Mouse (Mus musculus) liver, postnatal 0 days (tissue): ENCODE measurements around the gene Higd1a. TPM values are rescaled to one million over a fixed set of nuclear protein-coding genes. Genes with fewer than 3 reads are reported as not detected.

Experiments used
- ATAC-seq: fragments of 200-750 bp; cut with Nextera tagmentation; 2 replicates; pipeline ENCODE4 v1.8.0; 2017; ENCODE audit warnings: mild to moderate bottlenecking, moderate library complexity
- DNase-seq: peaks from one replicate; pipeline ENCODE4 v3.0.0-alpha.2; 2016
- H3K27ac ChIP-seq: fragments of 300-500 bp; sonication (generic); 2 replicates; pipeline ENCODE4 v1.5.1; 2014; ENCODE audit warnings: antibody characterized with exemption, moderate library complexity, mild to moderate bottlenecking, low read depth
- H3K27me3 ChIP-seq: fragments of 300-500 bp; sonication (generic); 2 replicates; pipeline ENCODE4 v1.6.1; 2014; ENCODE audit warnings: low read length, control low read depth, mixed read lengths; ENCODE audit not compliant: insufficient read depth
- H3K36me3 ChIP-seq: fragments of 300-500 bp; sonication (generic); replicated peaks from 2 replicates; pipeline ENCODE4 v1.6.1; 2014; ENCODE audit warnings: mild to moderate bottlenecking, control low read depth, low read length, moderate library complexity, mixed read lengths; ENCODE audit not compliant: insufficient read depth
- H3K4me1 ChIP-seq: fragments of 300-500 bp; sonication (generic); 2 replicates; pipeline ENCODE4 v1.6.1; 2014; ENCODE audit warnings: antibody characterized with exemption, mild to moderate bottlenecking, control low read depth; ENCODE audit not compliant: insufficient read depth
- H3K4me2 ChIP-seq: fragments of 300-500 bp; sonication (generic); 2 replicates; pipeline ENCODE4 v1.6.1; 2014; ENCODE audit warnings: low read depth, mild to moderate bottlenecking, low read length, moderate library complexity, mixed read lengths
- H3K4me3 ChIP-seq: fragments of 300-500 bp; sonication (generic); 2 replicates; pipeline ENCODE4 v1.5.1; 2014; ENCODE audit warnings: low read depth, low read length
- H3K9ac ChIP-seq: fragments of 300-500 bp; sonication (generic); replicated peaks from 2 replicates; pipeline ENCODE4 v1.6.1; 2014; ENCODE audit warnings: mild to moderate bottlenecking, moderate library complexity
- H3K9me3 ChIP-seq: fragments of 300-500 bp; sonication (generic); 2 replicates; pipeline ENCODE4 v1.6.1; 2016; ENCODE audit warnings: mild to moderate bottlenecking, control low read depth, low read length, mixed read lengths
- CTCF ChIP-seq: sonication (generic); IDR thresholded peaks from 2 replicates; pipeline ENCODE4 v1.5.1; 2016; ENCODE audit warnings: antibody characterized with exemption, low read depth
- EP300 ChIP-seq: IDR thresholded peaks from 2 replicates; pipeline ENCODE4 v1.6.1; 2016; ENCODE audit warnings: antibody characterized with exemption, low read depth, mild to moderate bottlenecking
- WGBS: fragments of 180-500 bp; shearing (Covaris S2); extraction: QIAGEN DNeasy Blood & Tissue Kit; methylation state at CpG from one replicate; pipeline ENCODE4 v1.1.7; 2014; ENCODE audit not compliant: insufficient replicate concordance; 5-methylcytosine and 5-hydroxymethylcytosine counted together
- polyA plus RNA-seq: library from polyadenylated mRNA; unstranded; fragments of >200 nt; fragmentation: Nextera tagmentation; extraction: Ambion mirVana; gene quantifications from 2 replicates; pipeline ENCODE4 v1.2.1, GENCODE M21; 2015

Gene Higd1a
- polyA plus RNA-seq, 1 experiment from 2014 or later: 134 TPM

DNA sequence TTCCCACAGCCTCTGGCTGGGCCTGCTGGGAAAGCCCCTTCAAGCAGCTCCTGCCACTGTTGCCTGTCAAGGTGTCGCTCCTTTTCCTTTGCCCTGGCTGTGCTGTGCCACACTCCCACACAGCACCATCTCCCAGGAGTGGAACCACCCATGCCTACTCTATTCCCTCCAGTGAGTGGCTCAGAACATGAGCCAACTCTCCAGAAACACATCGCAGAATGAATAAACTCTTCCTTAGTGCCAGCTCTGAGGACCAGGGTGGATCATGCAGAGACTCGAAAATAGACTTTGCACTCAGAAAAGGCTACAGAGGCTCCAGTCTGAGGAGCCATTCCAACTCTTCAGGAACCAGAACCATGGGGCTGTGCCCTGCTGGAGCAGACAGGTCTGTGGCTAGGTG lies 31.8 kb downstream of the Higd1a start:
- Histone ChIP-seq H3K27ac (no peak overlapping the region), H3K9me3 (no peaks in the 10 kb centered on the region), H3K4me1 (no peaks in the 10 kb centered on the region), H3K9ac (no peak overlapping the region), H3K4me2 (no peak overlapping the region), H3K36me3 (no peaks in the 10 kb centered on the region), H3K4me3 (no peak overlapping the region), H3K27me3 (no peaks in the 10 kb centered on the region)
- ATAC-seq: no peak
- TF ChIP-seq EP300 (no peak), CTCF (no peak)
- DNase-seq: no peak
- WGBS: 77% methylated on average over 3 of the region's 3 CpGs

DNA sequence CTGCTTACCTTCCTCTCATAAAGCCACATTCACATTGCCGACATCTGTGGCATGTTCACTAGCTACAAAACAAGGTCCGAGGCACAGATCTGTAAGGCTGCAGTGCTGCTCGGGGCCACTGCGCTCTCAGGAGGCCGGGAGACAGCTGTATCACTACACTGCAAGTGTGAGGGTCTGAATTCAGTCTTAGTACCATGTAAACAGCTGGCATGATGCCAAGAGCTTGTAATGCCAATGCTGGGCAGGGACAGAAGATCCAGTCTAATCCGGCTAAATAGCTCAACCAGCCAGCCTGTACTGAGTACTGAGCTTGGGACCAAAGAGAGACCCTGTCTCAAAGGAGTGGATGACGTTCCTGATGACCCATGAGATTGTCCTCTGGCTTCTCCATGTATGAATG lies 34.2 kb downstream of the Higd1a start:
- no peak overlapping the region for H3K4me2 ChIP-seq
- 83% methylated on average over 7 of the region's 7 CpGs for WGBS
- no peak for ATAC-seq

DNA sequence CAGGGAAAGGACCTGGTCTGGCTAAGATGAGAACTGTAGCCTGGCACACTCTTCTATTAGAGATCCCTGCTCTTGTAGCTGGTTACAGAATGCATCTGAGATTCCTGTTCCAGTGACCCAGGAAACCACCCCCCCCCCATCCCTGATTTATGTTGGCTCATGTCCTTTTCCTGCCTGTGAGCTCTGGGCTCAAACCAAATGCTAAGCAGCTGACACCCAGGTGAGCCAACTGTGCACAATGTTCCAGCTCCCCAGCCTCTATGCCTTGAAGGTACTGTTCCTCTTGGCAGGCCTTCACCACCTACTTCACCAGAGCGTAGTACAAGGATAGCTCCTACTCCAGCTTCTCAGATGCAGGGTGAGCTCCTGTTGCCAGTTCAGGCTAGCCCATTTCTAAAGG lies 35.1 kb downstream of the Higd1a start:
- Histone ChIP-seq H3K9ac (no peak overlapping the region), H3K4me2 (no peak overlapping the region), H3K4me1 (no peaks in the 10 kb centered on the region), H3K9me3 (no peaks in the 10 kb centered on the region), H3K36me3 (no peaks in the 10 kb centered on the region), H3K27ac (no peak overlapping the region), H3K27me3 (no peaks in the 10 kb centered on the region), H3K4me3 (no peak overlapping the region)
- DNase-seq (no peak), ATAC-seq (no peak)
- WGBS: 85% methylated on average over 1 of the region's 1 CpGs
- no peak for TF ChIP-seq EP300
- TF ChIP-seq CTCF: no peak

More for the DNA sequence above, 34.2 kb downstream of the Higd1a start:
- no peak for DNase-seq
- TF ChIP-seq CTCF (no peak), EP300 (no peak)
- Histone ChIP-seq H3K36me3 (no peaks in the 10 kb centered on the region), H3K27me3 (no peaks in the 10 kb centered on the region), H3K9ac (no peak overlapping the region), H3K27ac (no peak overlapping the region), H3K4me3 (no peak overlapping the region), H3K4me1 (no peaks in the 10 kb centered on the region), H3K9me3 (no peaks in the 10 kb centered on the region)

DNA sequence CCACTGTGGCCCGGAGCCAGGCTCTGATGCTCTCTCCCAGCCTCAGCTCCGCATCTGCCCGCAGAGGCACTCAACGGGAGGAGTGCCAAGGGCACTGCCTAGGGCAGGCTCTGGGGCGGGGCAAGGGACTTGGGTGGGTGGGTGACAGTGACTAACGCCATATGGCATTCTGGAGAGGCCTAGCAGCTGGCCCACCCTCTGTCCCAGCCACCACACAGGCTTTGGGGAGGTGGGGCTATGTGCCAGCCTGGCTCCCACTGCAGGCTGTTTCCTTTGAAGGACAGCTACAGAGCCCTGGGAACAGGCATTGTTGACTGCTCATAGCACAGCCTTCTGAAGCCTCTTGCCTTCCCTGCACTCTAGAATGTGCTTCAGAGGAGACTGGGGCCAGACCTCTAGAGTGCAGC lies 35.6 kb downstream of the Higd1a start:
- Histone ChIP-seq H3K9me3 (no peaks in the 10 kb centered on the region), H3K4me2 (no peak overlapping the region), H3K9ac (no peak overlapping the region), H3K36me3 (no peaks in the 10 kb centered on the region), H3K27ac (no peak overlapping the region), H3K4me1 (no peaks in the 10 kb centered on the region), H3K27me3 (no peaks in the 10 kb centered on the region), H3K4me3 (no peak overlapping the region)
- DNase-seq (no peak), ATAC-seq (no peak)
- TF ChIP-seq CTCF (no peak), EP300 (no peak)
- 74% methylated on average over 6 of the region's 6 CpGs for WGBS

DNA sequence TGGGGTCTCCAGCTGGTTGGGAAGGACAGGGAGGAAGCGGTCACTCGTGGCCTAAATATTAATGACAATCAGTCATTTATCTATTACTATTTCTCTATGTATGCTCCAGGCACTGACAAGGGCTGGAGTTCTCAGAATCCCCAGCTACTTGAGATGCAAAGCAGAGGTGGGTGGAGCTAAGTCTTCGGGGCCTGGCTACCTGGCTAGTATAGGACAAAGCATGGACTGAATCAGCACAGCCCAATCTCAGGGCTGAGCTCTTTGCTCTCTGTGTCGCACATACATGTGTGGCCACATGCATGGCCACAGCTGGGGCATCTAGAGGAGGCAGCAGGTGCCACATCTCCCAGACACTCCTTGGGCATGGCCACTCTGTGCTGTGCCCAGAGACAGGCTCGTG lies 37.4 kb downstream of the Higd1a start:
- TF ChIP-seq EP300 (no peak), CTCF (no peak)
- Histone ChIP-seq H3K9me3 (no peaks in the 10 kb centered on the region), H3K4me2 (no peak overlapping the region), H3K27me3 (no peaks in the 10 kb centered on the region), H3K4me1 (no peaks in the 10 kb centered on the region), H3K9ac (no peak overlapping the region), H3K36me3 (no peaks in the 10 kb centered on the region), H3K4me3 (no peak overlapping the region), H3K27ac (no peak overlapping the region)
- DNase-seq (no peak), ATAC-seq (no peak)
- WGBS: 62% methylated on average over 5 of the region's 5 CpGs

DNA sequence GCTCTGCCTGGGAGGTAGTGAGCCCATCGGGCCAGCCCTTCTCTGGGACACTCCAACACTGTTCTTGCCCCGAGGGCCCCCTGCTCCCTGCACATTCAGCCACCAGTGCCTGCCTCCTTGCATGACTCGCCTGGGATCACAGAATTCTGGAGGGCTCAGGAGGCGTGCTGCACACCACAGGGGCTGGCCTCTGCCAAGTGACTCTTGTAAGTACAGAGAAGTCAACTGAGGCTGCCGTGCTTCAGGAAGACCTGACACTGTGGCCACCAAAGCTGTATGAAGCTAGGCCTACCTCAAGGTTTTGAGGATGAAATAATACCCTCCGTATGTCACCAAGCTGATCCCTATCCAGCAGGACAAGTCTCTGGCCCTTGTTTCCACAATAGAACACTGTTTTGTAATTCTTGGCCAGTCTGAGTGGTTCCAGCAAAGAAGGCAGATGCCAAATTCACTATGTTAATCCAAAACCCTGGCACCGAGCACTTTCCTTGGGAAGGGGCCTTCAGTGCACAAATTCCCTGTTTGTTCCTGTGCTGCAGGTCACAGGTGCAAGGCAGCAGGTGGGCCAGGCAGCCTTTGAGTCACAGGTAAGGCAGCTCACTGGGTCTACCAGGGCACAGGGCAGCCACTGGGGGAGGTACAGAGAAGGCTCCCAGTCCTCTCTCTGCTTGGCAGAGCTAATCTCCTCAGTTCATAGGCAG lies 38.2 kb downstream of the Higd1a start:
- WGBS: 63% methylated on average over 7 of the region's 7 CpGs
- DNase-seq: no peak

More for the DNA sequence above, 38.2 kb downstream of the Higd1a start:
- Histone ChIP-seq H3K4me3 (no peak overlapping the region), H3K9ac (no peak overlapping the region), H3K27ac (no peak overlapping the region), H3K4me2 (no peak overlapping the region), H3K27me3 (no peaks in the 10 kb centered on the region), H3K9me3 (no peaks in the 10 kb centered on the region), H3K36me3 (no peaks in the 10 kb centered on the region), H3K4me1 (no peaks in the 10 kb centered on the region)
- no peak for TF ChIP-seq EP300
- TF ChIP-seq CTCF: no peak
- no peak for ATAC-seq
